In the genomic region with DNA sequence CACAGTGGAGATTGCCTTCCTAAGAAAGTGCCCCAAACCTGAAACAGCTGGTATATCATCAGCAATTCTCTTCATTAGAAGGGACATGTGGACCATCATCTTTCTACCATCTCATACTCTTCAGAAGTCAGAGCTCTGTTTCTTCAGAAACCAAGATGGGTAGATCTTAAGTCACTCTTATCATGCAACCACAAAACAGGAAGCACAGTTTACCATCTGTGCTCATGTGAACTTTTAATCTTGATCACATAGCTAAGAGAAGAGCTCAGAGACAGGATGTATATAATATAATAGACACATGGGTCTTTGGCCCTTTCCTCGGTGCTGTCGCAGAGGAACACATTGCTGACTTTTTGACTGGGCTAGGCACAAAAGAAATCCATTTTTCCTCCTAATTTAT, we compare ENCODE assay signal across 26 mouse cellular contexts.
DNase-seq lines count a peak whose midpoint lies in the region; ATAC-seq lines count a peak whose summit lies in the region.
"Had no signal": no experiment of that assay in that cellular context is flagged by ENCODE, and none has a peak within 500 bp of the region (broad histone marks: within the 10 kb centered on the region; RNA-seq: fewer than 3 reads in every experiment).

No protein-coding gene starts in this region.

- no peaks in the 10 kb centered on the region for H3K9me3 ChIP-seq in kidney, embryonic 16.5 days (ENCODE audit: low read length)
- H3K9me3 ChIP-seq: embryonic facial prominence, embryonic 12.5 days; hindbrain, embryonic 13.5 days; intestine, embryonic 15.5 days; limb, embryonic 12.5 days; midbrain, embryonic 12.5 days; neural tube, embryonic 13.5 days had no signal

- 83% methylated on average over 2 of the region's 2 CpGs for WGBS in kidney, embryonic 16.5 days

- H3K4me3 ChIP-seq in kidney, embryonic 16.5 days (ENCODE audit: low read length) = no peak overlapping the region
- H3K4me3 ChIP-seq: embryonic facial prominence, embryonic 12.5 days; heart, adult 2 months; hindbrain, embryonic 13.5 days; intestine, embryonic 15.5 days; limb, embryonic 12.5 days; midbrain, embryonic 12.5 days; neural tube, embryonic 13.5 days had no signal

- no peak overlapping the region for H3K27ac ChIP-seq in kidney, embryonic 16.5 days (ENCODE audit: low read length)
- H3K27ac ChIP-seq: embryonic facial prominence, embryonic 12.5 days; heart, adult 2 months; hindbrain, embryonic 13.5 days; intestine, embryonic 15.5 days; limb, embryonic 12.5 days; midbrain, embryonic 12.5 days; neural tube, embryonic 13.5 days had no signal

- H3K4me1 ChIP-seq in kidney, embryonic 16.5 days (ENCODE audit: insufficient read depth, low read length) = no peaks in the 10 kb centered on the region
- H3K4me1 ChIP-seq: embryonic facial prominence, embryonic 12.5 days; hindbrain, embryonic 13.5 days; intestine, embryonic 15.5 days; limb, embryonic 12.5 days; midbrain, embryonic 12.5 days; neural tube, embryonic 13.5 days had no signal

- no peak overlapping the region for H3K4me2 ChIP-seq in kidney, embryonic 16.5 days (replicated peaks; ENCODE audit: low read depth, low read length)
- H3K4me2 ChIP-seq: embryonic facial prominence, embryonic 12.5 days; hindbrain, embryonic 13.5 days; intestine, embryonic 15.5 days; limb, embryonic 12.5 days; liver, embryonic 11.5 days; midbrain, embryonic 12.5 days; neural tube, embryonic 13.5 days had no signal

- ATAC-seq in neutrophil, adult 5-6 weeks (ENCODE audit: extremely low read depth, insufficient number of reproducible peaks, low FRiP score, poor library complexity, severe bottlenecking) = peak; percentile 26; the same call in 1 of the 2 replicates
- ATAC-seq in kidney, embryonic 16.5 days (ENCODE audit: low FRiP score, low TSS enrichment) = no peak
- ATAC-seq: forebrain, postnatal 0 days; intestine, embryonic 15.5 days; liver, postnatal 0 days had no signal

- peak; percentile 28 for DNase-seq in thymus, postnatal 0 days (ENCODE audit: low spot score)
- no peak for DNase-seq in thymus, postnatal 36 days
- DNase-seq in CD8-positive naive resting alpha-beta T cell, adult 2 months (ENCODE audit: low read depth in 2 of 2, low spot score in 2 of 2) = peak; percentile 1 to 4
- DNase-seq in induced T-regulatory cell, adult 2 months (ENCODE audit: low read depth) = peak; percentile 63
- DNase-seq in cerebellum, adult 18-20 months = no peak
- DNase-seq: adrenal gland, postnatal 36 days; cerebellum, postnatal 14 days; forebrain, postnatal 0 days; gastrocnemius, postnatal 25 days; heart, adult 2 months; heart, postnatal 36 days; kidney, adult 8-10 months; kidney, postnatal 14 days; liver, postnatal 0 days; lung, postnatal 10 days; right cerebral cortex, adult 18-20 months; right cerebral cortex, postnatal 4 days had no signal

- no peaks in the 10 kb centered on the region for H3K27me3 ChIP-seq in kidney, embryonic 16.5 days (ENCODE audit: insufficient read depth, low read length)
- H3K27me3 ChIP-seq: embryonic facial prominence, embryonic 12.5 days; hindbrain, embryonic 13.5 days; intestine, embryonic 15.5 days; midbrain, embryonic 12.5 days; neural tube, embryonic 13.5 days had no signal

- no peaks in the 10 kb centered on the region for H3K36me3 ChIP-seq in kidney, embryonic 16.5 days (ENCODE audit: insufficient read depth, low read length)
- H3K36me3 ChIP-seq: embryonic facial prominence, embryonic 12.5 days; hindbrain, embryonic 13.5 days; intestine, embryonic 15.5 days; limb, embryonic 12.5 days; midbrain, embryonic 12.5 days; neural tube, embryonic 13.5 days had no signal

- H3K9ac ChIP-seq in kidney, embryonic 16.5 days (replicated peaks; ENCODE audit: low read length) = no peak overlapping the region
- H3K9ac ChIP-seq: embryonic facial prominence, embryonic 12.5 days; forebrain, postnatal 0 days; hindbrain, embryonic 13.5 days; intestine, embryonic 15.5 days; limb, embryonic 12.5 days; liver, postnatal 0 days; midbrain, embryonic 12.5 days; neural tube, embryonic 13.5 days had no signal

Comparison
In these comparisons a context has a peak if more than half of its experiments do, and no peak if none do; other contexts are left out.
1. DNase-seq: peak in thymus, postnatal 0 days (single experiment), CD8-positive naive resting alpha-beta T cell, adult 2 months (2 of 2) and induced T-regulatory cell, adult 2 months (single experiment); none in thymus, postnatal 36 days (0 of 2) and cerebellum, adult 18-20 months (0 of 2).